Mouse (Mus musculus) left cerebral cortex, postnatal 36 days (tissue): ENCODE measurements around the gene Mgat1. TPM values are rescaled to one million over a fixed set of nuclear protein-coding genes. Genes with fewer than 3 reads are reported as not detected.
"Not testable (repeated sequence)": the region's sequence is repeated elsewhere in the genome, so short reads cannot be mapped to it uniquely, and the experiment has no call there.

Source experiments
- DNase-seq, 2 experiments: peaks; one replicate each; pipeline ENCODE4 v3.0.0; 2021 to 2022; ENCODE audit warnings: low spot score in 2 of 2, mixed read lengths in 1 of 2
- intact Hi-C: fragments of 180-260 bp; cut with DNase I; formaldehyde crosslinking; loops from one replicate; pipeline ENCODE4 v1.15.1; 2025
- total RNA-seq, 2 experiments: library from RNA; stranded (reverse); gene quantifications; 2 replicates each; pipeline ENCODE4 v1.2.3; 2021

Gene Mgat1
- total RNA-seq, 2 experiments from 2014 or later, result 66.0 to 78.6 TPM

DNA sequence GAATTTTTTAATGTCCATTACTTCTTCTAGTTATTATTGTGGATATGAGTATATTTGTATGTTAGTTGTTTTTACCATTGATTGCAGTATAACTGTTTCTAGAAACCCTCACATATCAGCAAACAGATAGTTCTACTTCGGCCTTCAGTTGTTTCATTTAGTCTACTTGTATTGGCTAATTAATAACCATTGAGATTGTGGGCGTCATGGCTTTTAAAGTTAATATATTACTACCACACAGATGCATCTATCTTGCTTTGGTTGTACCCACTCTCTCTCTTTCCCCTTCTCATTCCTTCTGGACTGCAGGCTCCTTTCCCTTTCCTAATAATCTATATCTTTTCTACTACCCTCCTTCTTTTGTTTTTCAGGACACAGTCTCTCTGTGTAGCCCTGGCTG, 15.3 kb downstream of the Mgat1 start:
- intact Hi-C loops, result no loop called here

DNA sequence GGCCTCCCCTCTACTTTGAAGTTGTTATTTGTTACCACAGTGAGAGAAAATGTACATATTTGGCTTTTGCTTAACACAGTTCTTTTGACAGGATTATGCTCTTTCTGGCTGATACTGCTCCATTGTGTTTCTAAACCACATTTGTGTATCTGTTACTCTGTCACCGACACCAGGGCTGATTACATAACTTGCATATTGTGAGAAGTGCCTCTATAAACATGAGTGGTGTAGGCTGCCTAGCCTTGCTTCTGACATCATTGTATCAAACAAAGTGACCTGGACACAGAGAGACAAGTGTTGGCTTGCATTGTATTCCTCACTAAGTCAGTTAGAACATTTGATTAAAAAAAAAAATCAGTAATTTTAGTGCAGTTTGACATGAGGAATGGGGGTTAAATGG, 15.8 kb downstream of the Mgat1 start:
- intact Hi-C loops, result no loop called here
- no peak for DNase-seq

More for the DNA sequence above, 15.3 kb downstream of the Mgat1 start:
- no peak for DNase-seq

DNA sequence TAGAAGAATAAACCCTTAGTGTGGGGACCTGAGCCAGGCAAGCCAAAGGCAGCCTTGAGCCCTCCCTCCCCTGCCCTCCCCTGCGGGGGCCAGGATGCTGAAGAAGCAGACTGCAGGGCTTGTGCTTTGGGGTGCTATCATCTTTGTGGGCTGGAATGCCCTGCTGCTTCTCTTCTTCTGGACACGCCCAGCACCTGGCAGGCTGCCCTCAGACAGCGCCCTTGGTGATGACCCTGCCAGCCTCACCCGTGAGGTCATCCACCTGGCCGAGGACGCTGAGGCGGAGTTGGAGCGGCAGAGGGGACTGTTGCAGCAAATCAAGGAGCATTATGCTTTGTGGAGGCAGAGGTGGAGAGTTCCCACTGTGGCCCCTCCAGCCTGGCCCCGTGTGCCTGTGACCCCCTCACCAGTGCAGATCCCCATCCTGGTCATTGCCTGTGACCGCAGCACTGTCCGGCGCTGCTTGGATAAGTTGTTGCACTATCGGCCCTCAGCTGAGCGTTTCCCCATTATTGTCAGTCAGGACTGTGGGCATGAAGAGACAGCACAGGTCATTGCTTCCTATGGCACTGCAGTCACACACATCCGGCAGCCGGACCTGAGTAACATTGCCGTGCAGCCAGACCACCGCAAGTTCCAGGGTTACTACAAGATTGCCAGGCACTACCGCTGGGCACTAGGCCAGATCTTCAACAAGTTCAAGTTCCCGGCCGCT, 16.8 kb downstream of the Mgat1 start:
- intact Hi-C loops, result no loop called here
- no peak for DNase-seq

DNA sequence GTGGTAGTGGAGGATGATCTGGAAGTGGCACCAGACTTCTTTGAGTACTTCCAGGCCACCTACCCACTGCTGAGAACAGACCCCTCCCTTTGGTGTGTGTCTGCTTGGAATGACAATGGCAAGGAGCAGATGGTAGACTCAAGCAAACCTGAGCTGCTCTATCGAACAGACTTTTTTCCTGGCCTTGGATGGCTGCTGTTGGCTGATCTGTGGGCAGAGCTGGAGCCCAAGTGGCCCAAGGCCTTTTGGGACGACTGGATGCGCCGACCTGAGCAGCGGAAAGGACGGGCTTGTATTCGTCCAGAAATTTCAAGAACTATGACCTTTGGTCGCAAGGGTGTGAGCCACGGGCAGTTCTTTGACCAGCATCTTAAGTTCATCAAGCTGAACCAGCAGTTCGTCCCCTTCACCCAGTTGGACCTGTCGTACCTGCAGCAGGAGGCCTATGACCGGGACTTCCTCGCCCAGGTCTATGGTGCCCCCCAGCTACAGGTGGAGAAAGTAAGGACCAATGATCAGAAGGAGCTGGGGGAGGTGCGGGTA, 17.4 kb downstream of the Mgat1 start:
- intact Hi-C loops, result no loop called here
- no peak for DNase-seq

DNA sequence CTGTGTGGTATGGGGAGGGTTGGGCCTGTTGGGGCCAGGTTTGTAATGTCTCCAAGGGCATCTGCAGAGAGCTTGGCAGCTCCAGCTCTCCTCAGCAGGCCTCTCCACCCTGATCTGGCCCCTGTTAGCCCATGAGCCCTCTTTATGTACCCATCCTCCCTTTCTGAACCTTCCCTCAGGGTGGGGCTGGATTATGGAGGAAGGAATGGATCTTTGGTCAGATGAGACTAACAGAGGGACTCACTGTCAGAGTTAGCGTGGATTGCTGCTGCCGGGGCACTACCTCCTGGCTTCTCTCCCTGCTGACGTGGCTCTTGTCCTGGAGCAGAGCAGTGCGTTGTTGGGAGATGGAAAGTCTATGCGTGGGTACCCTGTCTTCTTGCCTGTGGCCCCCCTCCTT, 18.3 kb downstream of the Mgat1 start:
- intact Hi-C loops, result no loop called here
- no peak for DNase-seq

DNA sequence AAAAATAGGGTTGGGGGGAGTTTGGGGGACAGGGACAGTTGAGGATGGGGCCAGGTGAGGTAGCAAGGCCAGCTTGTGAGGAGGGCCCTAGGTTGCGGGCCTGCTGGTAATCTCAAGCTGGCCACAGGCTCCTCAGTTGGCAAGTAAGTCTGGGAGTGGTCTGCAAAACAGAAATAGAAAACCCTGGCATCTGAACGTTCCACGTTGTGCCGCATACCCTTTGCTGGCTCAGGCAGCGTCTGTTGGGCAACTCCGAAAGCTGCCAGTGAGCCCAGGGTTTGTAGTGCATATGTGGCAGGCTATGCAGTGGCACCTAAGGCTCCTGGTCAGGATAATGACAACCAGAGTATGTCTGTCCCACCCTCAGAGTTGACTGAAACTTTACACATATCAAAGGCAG, 19.2 kb downstream of the Mgat1 start:
- intact Hi-C loops, result no loop called here
- DNase-seq, result no peak

DNA sequence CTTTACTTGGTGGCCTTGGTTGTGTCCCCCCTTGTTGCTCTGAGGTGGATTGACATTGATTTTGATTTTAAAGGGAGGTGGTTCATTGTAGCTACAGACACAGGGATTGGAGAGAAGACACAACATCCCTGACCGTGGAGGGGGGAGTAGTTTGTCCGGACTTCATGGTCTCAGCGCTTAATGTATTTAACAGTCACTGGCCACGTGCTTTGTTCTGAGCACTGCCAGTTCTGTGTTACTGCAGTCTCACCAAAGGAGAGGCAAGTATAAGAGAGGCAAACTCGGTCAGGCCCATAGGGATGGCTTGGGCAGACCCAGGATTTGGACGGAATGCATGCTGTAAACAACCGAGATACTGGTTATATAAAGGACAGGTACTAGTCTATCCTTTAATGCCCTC, 20.1 kb downstream of the Mgat1 start:
- DNase-seq, result no peak
- intact Hi-C loops, result no loop called here

DNA sequence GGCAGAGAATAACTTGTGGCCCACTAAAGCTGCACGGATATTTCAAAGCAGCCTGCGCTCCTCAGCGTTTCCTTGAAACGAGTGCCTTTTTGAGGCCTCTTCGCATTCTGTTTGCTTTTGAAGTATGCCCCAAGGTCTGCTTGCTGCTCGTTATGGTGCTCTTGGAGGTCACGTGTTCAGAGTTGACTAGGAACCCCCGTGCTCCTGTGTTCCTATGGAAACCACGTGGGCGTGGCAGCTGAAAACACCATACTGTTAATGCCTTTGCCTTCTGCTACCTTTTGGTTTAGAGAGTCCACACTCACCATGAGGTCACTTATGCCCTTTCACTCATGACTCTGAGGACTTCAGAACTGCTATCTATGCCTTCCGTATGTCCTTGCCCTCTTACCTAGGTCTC, 20.6 kb downstream of the Mgat1 start:
- intact Hi-C loops, result no loop called here
- no peak for DNase-seq

DNA sequence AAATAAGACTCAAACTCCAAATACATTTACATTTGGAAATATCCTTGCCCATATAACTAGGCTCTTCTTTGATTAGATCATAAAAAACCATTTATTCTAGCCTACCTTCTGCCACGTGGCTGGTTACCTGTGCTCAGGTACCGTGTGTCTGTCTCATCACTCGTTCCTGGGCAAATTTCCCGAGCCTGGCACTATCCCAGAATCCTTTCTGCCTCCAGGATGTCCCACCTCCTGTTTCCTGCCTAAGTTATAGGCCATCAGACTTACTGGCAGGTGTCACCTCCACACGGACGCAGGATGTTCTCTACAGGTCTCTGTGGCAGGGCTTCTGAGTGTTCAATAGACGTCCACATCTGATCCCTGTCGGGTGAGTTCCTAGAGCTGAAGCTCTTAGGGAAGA, 21.1 kb downstream of the Mgat1 start:
- intact Hi-C loops, result no loop called here
- DNase-seq, result no peak

DNA sequence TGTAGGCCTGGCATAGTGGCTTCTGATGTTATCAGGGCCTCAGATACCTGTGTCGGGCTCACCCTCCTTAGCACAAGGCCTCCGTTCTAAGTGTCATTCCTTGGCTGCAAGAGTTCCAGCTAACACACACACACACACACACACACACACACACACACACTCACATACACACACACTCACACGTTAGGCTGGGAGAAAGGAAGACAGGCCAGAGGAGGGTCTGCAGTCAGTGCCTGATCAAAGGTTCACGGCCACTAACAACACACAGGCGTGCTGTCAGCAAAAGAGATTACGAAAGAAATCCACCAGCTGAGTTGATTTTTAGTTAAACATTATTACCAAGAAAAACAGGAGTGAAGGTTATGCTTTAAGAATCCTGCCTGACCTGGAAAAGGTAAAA, 22.7 kb downstream of the Mgat1 start:
- intact Hi-C loops, result no loop called here
- DNase-seq, result no peak

DNA sequence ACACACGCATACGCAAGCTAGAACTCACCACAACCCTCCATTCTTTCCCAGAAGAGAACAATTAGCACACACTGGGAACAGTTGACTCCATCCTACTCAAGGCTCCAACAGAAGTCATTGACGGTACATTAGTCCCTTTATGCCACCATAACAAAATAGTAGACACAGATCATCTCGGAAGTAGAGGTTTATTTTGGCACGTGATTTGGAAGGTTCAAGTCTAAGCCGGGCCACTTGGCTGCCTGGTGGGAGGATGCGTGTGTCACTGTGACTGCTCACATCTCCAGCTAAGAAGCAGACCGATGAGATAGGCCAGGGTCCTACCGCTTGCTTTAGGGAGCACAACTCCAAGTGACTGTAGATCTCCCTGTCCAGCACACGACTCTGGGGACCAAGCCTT, 23.3 kb downstream of the Mgat1 start:
- no peak for DNase-seq
- intact Hi-C loops, result no loop called here

DNA sequence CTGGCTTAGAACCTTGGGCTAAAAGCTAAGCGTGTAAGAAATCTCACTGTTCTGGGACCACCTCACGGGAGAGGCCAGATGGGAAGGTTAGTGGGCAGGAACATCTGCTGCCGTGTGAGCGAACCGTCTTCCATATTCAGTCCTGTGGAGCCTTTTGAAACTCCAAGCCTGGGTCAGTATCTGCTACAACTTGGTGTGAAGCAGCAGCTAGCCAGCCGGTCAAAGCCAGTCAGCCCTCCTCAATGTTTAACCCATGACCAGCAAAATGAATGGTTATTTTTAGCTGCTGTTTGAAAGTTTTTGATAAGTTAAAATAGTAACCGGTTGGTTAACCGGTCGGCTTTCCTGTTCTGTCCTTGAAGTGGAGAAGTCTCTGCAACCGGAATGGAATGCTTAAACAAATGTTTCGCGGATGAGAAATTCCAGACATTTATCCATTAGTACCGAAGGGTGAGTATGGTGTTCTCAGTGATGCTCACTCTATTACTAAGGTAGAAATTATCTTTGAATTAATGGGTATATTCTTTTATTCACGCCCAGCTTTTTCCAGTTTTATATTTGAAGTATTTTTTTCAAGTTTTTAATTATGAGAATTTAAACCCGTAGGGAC, 24.1 kb downstream of the Mgat1 start:
- intact Hi-C loops, result no loop called here
- DNase-seq, result no peak

DNA sequence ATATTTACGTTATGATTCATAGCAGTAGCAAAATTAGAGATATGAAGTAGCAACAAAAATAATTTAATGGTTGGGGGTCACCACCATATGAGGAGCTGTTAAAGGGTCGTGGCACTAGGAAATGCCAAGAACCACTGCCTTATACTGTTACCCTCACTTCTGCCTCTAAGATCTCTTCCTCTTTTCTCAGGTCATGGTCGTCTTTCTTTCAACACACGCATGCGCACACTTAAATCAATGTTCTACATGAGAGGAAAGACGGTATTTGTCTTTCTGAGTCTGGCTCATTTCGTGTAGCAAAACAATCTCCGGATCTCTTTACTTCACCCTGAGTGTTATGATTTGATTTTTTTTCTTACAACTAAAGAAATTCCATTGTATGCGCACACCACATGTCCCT, 25.8 kb downstream of the Mgat1 start:
- DNase-seq, result no peak
- intact Hi-C loops, result loop anchor here (5.0 to 10.0 kb wide), 3 partner anchors 167 to 397 kb away; partner anchors contain the start of genes Irgm1 and Olfr1381

DNA sequence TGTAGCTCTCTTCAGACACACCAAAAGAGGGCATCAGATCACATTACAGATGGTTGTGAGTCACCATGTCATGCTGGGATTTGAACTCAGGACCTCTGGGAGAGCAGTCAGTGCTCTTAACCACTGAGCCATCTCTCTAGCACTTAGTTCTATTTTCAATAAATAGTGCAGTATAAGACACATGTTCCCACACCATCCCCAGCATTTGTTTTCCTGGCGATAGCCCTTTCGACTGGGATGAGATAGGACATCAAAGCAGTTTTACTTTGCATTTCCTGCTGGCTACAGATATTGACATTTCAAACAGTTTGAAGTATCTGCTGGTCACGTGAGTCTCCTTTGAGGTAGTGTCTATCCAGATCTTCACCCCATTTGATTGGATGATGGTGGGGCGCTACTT, 26.4 kb downstream of the Mgat1 start:
- intact Hi-C loops, result loop anchor here (5.0 to 10.0 kb wide), 3 partner anchors 168 to 398 kb away; partner anchors contain the start of genes Irgm1 and Olfr1381
- no peak for DNase-seq

DNA sequence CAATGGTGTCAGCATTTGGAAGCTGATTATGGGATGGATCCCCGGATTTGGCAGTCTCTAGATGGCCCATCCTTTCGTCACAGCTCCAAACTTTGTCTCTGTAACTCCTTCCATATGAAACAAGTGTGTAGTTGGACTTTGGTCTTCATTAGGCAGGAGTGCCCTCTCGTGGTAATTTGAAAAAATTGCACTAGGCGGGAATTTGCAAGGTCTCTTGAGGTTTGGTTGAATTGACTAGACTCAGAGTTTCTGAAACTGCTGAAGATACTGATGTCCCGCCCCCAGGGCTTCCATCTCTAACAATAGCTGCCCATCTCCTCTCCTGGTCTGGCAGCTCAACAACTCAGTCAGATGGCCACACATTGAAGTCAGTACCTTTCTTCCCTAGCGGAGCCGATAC, 27.3 kb downstream of the Mgat1 start:
- intact Hi-C loops, result loop anchor here (1.0 to 10.0 kb wide), 4 partner anchors 82 to 399 kb away; partner anchors contain the start of genes Irgm1 and Olfr1381

DNA sequence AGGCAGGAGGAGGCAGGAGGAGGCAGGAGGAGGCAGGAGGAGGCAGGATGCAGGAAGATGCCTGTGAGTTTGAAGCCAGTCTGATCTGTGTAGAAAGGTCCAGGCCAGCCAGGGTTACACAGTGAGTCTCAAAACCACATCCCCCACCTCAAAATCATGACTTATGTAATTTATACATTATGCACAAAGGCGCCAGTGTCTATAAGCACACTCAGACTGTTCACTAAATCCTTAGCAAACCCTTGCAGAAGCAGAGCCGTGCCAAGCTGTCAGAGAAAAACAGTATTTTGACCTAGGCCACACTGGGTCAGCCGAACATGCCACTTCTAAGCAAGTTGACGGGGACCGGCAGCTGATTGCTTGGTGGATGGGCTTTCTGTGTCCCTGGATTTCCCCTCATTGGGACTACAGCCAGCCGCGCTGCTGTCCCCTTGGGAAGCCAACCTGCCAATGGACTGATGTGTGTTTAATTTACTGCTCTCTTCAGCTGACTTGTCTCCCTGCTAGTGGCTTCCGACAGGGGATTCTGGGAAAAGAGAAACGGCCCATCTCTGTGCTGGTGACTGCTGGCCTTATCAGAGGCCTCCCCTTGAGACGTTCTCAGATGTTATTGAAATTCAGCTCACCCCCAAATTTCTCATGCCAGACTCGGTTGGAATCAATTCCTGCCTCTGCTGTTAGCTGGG, 30.0 kb downstream of the Mgat1 start:
- intact Hi-C loops, result loop anchor here (5.0 to 10.0 kb wide), 3 partner anchors 172 to 402 kb away; partner anchors contain the start of genes Irgm1 and Olfr1381
- no peak for DNase-seq

More for the DNA sequence above, 27.3 kb downstream of the Mgat1 start:
- no peak for DNase-seq

DNA sequence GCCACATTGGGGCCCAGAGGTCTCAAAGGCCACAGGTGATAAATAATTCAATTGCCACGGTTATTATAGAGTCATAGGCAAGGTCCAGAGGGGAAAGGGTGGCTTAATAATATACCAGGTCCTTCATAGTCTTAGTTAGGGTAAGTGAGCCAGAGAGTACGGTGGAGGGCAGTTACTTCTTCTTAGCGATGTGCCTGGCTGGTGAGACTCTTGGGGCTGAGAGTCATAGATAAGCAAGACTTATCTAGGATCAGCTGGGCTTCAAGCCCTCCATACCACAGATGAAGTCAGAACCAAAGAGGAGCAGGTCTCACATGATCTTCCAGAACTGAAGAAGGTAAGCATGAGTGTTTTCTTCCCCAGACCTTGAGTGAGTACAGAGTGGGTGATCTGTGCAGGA, 34.2 kb downstream of the Mgat1 start, which contains the start of gene Olfr1393:
TSS of gene Olfr1393 (plus strand) at position 83 of the 400 bp plus-strand sequence.
- intact Hi-C loops, result loop anchor here (10.0 kb wide), 1 partner anchor 267 kb away; the partner anchor contains the start of gene Olfr1381
- DNase-seq, result no peak

DNA sequence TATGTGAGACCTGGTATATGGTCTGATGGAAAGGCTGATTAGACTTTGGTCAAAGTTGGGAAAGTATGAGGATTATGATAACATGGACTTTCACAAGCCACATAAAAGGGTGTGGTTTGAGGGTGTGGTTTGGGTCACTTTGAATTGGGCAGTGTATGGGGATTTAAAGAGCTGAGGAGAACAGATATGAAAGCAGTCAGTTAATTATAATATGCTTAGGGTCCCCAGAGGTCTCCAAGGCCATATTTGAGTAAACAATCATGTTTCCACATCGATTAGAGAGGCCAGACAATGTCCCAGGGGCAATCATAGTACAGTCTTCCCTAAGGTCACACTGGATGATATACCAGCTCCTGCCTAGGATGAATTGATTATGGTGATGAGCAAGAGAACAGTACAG, 41.0 kb downstream of the Mgat1 start, which contains the start of gene Olfr1392:
TSS of gene Olfr1392 (plus strand) at position 301 of the 400 bp plus-strand sequence.
- intact Hi-C loops, DNase-seq: not testable (repeated sequence)

DNA sequence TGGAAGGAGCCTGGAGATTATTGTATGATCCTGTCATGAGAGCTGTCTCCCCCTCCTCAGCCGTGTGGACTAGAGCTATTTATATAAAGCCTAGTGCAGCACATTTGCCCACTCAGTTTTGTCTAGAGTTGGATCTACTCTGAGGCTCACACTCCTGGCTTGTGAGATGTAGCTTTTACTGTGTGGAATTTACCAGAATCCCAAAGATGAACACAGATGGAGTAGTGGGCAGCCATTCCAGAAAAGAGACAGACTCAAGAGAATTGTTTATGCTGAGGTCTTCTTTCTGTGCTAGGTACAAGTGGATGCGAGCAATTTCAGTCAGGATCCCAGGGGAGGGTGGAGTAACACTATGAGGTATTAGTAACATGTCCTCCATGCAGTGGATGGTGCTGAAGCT, 43.3 kb downstream of the Mgat1 start:
- DNase-seq, result peak; percentile 19 to 32
- intact Hi-C loops, result no loop called here

DNA sequence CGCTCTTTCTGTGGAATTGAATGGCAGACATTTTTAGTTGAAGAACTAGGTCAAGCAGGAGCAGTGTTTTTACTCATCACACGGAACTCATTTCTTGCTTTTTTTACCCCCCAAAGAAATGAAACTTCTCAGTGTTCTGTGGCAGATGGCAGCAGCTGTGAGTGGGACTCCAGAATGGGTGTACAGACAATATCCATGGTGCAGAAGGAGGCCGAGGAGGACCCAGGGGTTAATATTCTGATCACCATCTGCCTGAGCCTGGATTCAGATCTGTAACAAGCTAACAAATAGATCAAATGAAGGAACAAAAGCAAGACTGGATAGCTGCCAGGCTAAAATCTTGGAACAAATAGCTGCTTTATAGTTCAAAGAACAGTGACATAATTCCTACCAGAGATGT, 48.8 kb downstream of the Mgat1 start:
- peak; percentile 35 to 57 for DNase-seq
- intact Hi-C loops, result no loop called here
